Mouse (Mus musculus) forebrain, embryonic 15.5 days (tissue): ENCODE data around the gene Atf7ip. TPM values are rescaled to one million over a fixed set of nuclear protein-coding genes. Genes with fewer than 3 reads are reported as not detected.

Experiments used
- ATAC-seq: fragments of 200-750 bp; cut with Nextera tagmentation; replicated peaks from 2 replicates; pipeline ENCODE4 v1.8.0; 2017; ENCODE audit warnings: mild to moderate bottlenecking, moderate TSS enrichment, moderate library complexity
- H3K27ac ChIP-seq: fragments of 300-500 bp; sonication (generic); replicated peaks from 2 replicates; pipeline ENCODE4 v1.5.1; 2015; ENCODE audit warnings: mild to moderate bottlenecking, inconsistent platforms
- H3K27me3 ChIP-seq: fragments of 300-500 bp; sonication (generic); 2 replicates; pipeline ENCODE4 v1.6.1; 2015; ENCODE audit warnings: inconsistent platforms
- H3K36me3 ChIP-seq: fragments of 300-500 bp; sonication (generic); 2 replicates; pipeline ENCODE4 v1.6.1; 2015; ENCODE audit warnings: mild to moderate bottlenecking, inconsistent platforms
- H3K4me1 ChIP-seq: fragments of 300-500 bp; sonication (generic); 2 replicates; pipeline ENCODE4 v1.6.1; 2015; ENCODE audit warnings: inconsistent platforms
- H3K4me2 ChIP-seq: fragments of 300-500 bp; sonication (generic); replicated peaks from 2 replicates; pipeline ENCODE4 v1.6.1; 2015; ENCODE audit warnings: mild to moderate bottlenecking, inconsistent platforms
- H3K4me3 ChIP-seq: fragments of 300-500 bp; sonication (generic); 2 replicates; pipeline ENCODE4 v1.5.1; 2015; ENCODE audit warnings: mild to moderate bottlenecking, inconsistent platforms
- H3K9ac ChIP-seq: fragments of 300-500 bp; sonication (generic); replicated peaks from 2 replicates; pipeline ENCODE4 v1.6.1; 2015; ENCODE audit warnings: mild to moderate bottlenecking, inconsistent platforms
- H3K9me3 ChIP-seq: fragments of 300-500 bp; sonication (generic); 2 replicates; pipeline ENCODE4 v1.6.1; 2016; ENCODE audit warnings: inconsistent platforms
- WGBS: fragments of 180-500 bp; shearing (Covaris S2); methylation state at CpG from one replicate; pipeline ENCODE4 v1.1.7; 2015; ENCODE audit warnings: mixed read lengths; 5-methylcytosine and 5-hydroxymethylcytosine counted together
- polyA plus RNA-seq: library from polyadenylated mRNA; unstranded; fragments of >200 nt; fragmentation: Nextera tagmentation; extraction: Ambion mirVana; gene quantifications from 2 replicates; pipeline ENCODE4 v1.2.1, GENCODE M21; 2015

Gene Atf7ip
- polyA plus RNA-seq, 1 experiment from 2014 or later: 45.6 TPM

GRCm38 (mm10) chr6:136517221-136517620 is 11.3 kb downstream of the Atf7ip start:
- no peak overlapping the region for H3K9ac ChIP-seq
- H3K4me1 ChIP-seq: peaks cover 6% of the 10 kb centered on the region
- ATAC-seq: no peak

GRCm38 (mm10) chr6:136518537-136519246 is 12.7 kb downstream of the Atf7ip start:
- peak overlapping the region; percentile 70 for H3K9ac ChIP-seq
- peaks cover 7% of the 10 kb centered on the region for H3K36me3 ChIP-seq
- peak overlapping the region; percentile 74 for H3K4me3 ChIP-seq
- no peaks in the 10 kb centered on the region for H3K27me3 ChIP-seq
- peak overlapping the region; percentile 99 for H3K27ac ChIP-seq
- peak overlapping the region; percentile 31 for H3K4me2 ChIP-seq
- no peaks in the 10 kb centered on the region for H3K9me3 ChIP-seq
- H3K4me1 ChIP-seq: peaks cover 9% of the 10 kb centered on the region
- WGBS: under 1% methylated on average over 59 of the region's 59 CpGs
- peak; percentile 98 for ATAC-seq

More at GRCm38 (mm10) chr6:136517221-136517620, 11.3 kb downstream of the Atf7ip start:
- Histone ChIP-seq H3K27me3 (no peaks in the 10 kb centered on the region), H3K9me3 (no peaks in the 10 kb centered on the region), H3K4me2 (no peak overlapping the region), H3K36me3 (no peaks in the 10 kb centered on the region; the same call in 1 of the 2 replicates), H3K27ac (no peak overlapping the region), H3K4me3 (no peak overlapping the region)

GRCm38 (mm10) chr6:136519254-136519653 is 13.3 kb downstream of the Atf7ip start:
- Histone ChIP-seq H3K27ac (peak overlapping the region; percentile 99), H3K4me3 (peak overlapping the region; percentile 74), H3K4me2 (peak overlapping the region; percentile 31), H3K4me1 (peaks cover 9% of the 10 kb centered on the region), H3K9me3 (no peaks in the 10 kb centered on the region), H3K9ac (peak overlapping the region; percentile 70; the same call in 1 of the 2 replicates), H3K27me3 (no peaks in the 10 kb centered on the region), H3K36me3 (peaks cover 7% of the 10 kb centered on the region)
- WGBS: 1% methylated on average over 17 of the region's 17 CpGs
- no peak for ATAC-seq

- Histone ChIP-seq H3K9ac (no peak overlapping the region), H3K4me1 (peaks cover 9% of the 10 kb centered on the region), H3K27ac (no peak overlapping the region), H3K27me3 (no peaks in the 10 kb centered on the region), H3K36me3 (peaks cover 14% of the 10 kb centered on the region), H3K4me2 (no peak overlapping the region; the same call in 1 of the 2 replicates), H3K4me3 (no peak overlapping the region), H3K9me3 (no peaks in the 10 kb centered on the region)
- no peak for ATAC-seq
- WGBS: 69% methylated on average over 2 of the region's 2 CpGs
These were observed 14.4 kb downstream of the Atf7ip start for GRCm38 (mm10) chr6:136520361-136520760.

GRCm38 (mm10) chr6:136521681-136522080 is 15.7 kb downstream of the Atf7ip start:
- Histone ChIP-seq H3K27me3 (no peaks in the 10 kb centered on the region), H3K4me1 (peaks cover 9% of the 10 kb centered on the region), H3K9ac (no peak overlapping the region), H3K27ac (no peak overlapping the region), H3K4me3 (no peak overlapping the region), H3K4me2 (no peak overlapping the region), H3K9me3 (peaks cover 7% of the 10 kb centered on the region; the same call in 1 of the 2 replicates), H3K36me3 (peaks cover 19% of the 10 kb centered on the region)
- no peak for ATAC-seq

- H3K4me1 ChIP-seq: peaks cover 9% of the 10 kb centered on the region
- no peaks in the 10 kb centered on the region for H3K27me3 ChIP-seq
- H3K9me3 ChIP-seq: peaks cover 7% of the 10 kb centered on the region; the same call in 1 of the 2 replicates
- no peak overlapping the region for H3K4me2 ChIP-seq
- H3K4me3 ChIP-seq: no peak overlapping the region
- WGBS: 97% methylated on average over 5 of the region's 5 CpGs
- H3K27ac ChIP-seq: no peak overlapping the region
- peaks cover 19% of the 10 kb centered on the region for H3K36me3 ChIP-seq
- ATAC-seq: no peak
- no peak overlapping the region for H3K9ac ChIP-seq
These were observed 16.7 kb downstream of the Atf7ip start for GRCm38 (mm10) chr6:136522658-136523057.

- WGBS: 91% methylated on average over 4 of the region's 4 CpGs
- Histone ChIP-seq H3K4me2 (no peak overlapping the region), H3K9ac (no peak overlapping the region), H3K27me3 (no peaks in the 10 kb centered on the region), H3K4me3 (no peak overlapping the region), H3K36me3 (peaks cover 19% of the 10 kb centered on the region), H3K4me1 (peaks cover 9% of the 10 kb centered on the region), H3K27ac (no peak overlapping the region), H3K9me3 (peaks cover 7% of the 10 kb centered on the region; the same call in 1 of the 2 replicates)
- ATAC-seq: no peak
These were observed 18.8 kb downstream of the Atf7ip start for GRCm38 (mm10) chr6:136524751-136525150.

GRCm38 (mm10) chr6:136525567-136525966 is 19.6 kb downstream of the Atf7ip start:
- Histone ChIP-seq H3K4me2 (no peak overlapping the region), H3K9me3 (peaks cover 7% of the 10 kb centered on the region; the same call in 1 of the 2 replicates), H3K4me3 (no peak overlapping the region), H3K27me3 (no peaks in the 10 kb centered on the region), H3K4me1 (peaks cover 9% of the 10 kb centered on the region), H3K9ac (no peak overlapping the region), H3K36me3 (peaks cover 19% of the 10 kb centered on the region), H3K27ac (no peak overlapping the region)
- ATAC-seq: no peak
- WGBS: 97% methylated on average over 4 of the region's 4 CpGs

GRCm38 (mm10) chr6:136529156-136529555 is 23.2 kb downstream of the Atf7ip start:
- no peak for ATAC-seq
- H3K9me3 ChIP-seq: peaks cover 7% of the 10 kb centered on the region; the same call in 1 of the 2 replicates
- WGBS: 74% methylated on average over 2 of the region's 2 CpGs
- no peak overlapping the region for H3K4me3 ChIP-seq
- no peak overlapping the region for H3K9ac ChIP-seq
- H3K27ac ChIP-seq: no peak overlapping the region
- no peak overlapping the region for H3K4me2 ChIP-seq
- H3K4me1 ChIP-seq: peaks cover 15% of the 10 kb centered on the region
- peaks cover 12% of the 10 kb centered on the region for H3K36me3 ChIP-seq
- H3K27me3 ChIP-seq: no peaks in the 10 kb centered on the region

GRCm38 (mm10) chr6:136531792-136532230 is 25.8 kb downstream of the Atf7ip start:
- ATAC-seq: no peak
- H3K36me3 ChIP-seq: no peaks in the 10 kb centered on the region
- peak overlapping the region; percentile 90 for H3K27ac ChIP-seq
- peaks cover 36% of the 10 kb centered on the region for H3K4me1 ChIP-seq
- H3K27me3 ChIP-seq: no peaks in the 10 kb centered on the region
- H3K4me3 ChIP-seq: no peak overlapping the region
- H3K4me2 ChIP-seq: no peak overlapping the region
- no peaks in the 10 kb centered on the region for H3K9me3 ChIP-seq
- WGBS: 47% methylated on average over 7 of the region's 7 CpGs
- no peak overlapping the region for H3K9ac ChIP-seq

- WGBS: 11% methylated on average over 7 of the region's 7 CpGs
- peak overlapping the region; percentile 90 for H3K27ac ChIP-seq
- no peaks in the 10 kb centered on the region for H3K9me3 ChIP-seq
- peak overlapping the region; percentile 27 for H3K4me3 ChIP-seq
- peak overlapping the region; percentile 34 for H3K4me2 ChIP-seq
- peak; percentile 94 for ATAC-seq
- no peaks in the 10 kb centered on the region for H3K27me3 ChIP-seq
- peaks cover 37% of the 10 kb centered on the region for H3K4me1 ChIP-seq
- 0 out of 2 replicates have a peak overlapping the region, but pooled peaks have one; percentile 2 for H3K9ac ChIP-seq
- H3K36me3 ChIP-seq: peaks cover 1% of the 10 kb centered on the region; the same call in 1 of the 2 replicates
These were observed 26.7 kb downstream of the Atf7ip start for GRCm38 (mm10) chr6:136532535-136533291.

- Histone ChIP-seq H3K4me2 (peak overlapping the region; percentile 22; the same call in 1 of the 2 replicates), H3K9me3 (no peaks in the 10 kb centered on the region), H3K4me3 (peak overlapping the region; percentile 17; the same call in 1 of the 2 replicates), H3K36me3 (peaks cover 4% of the 10 kb centered on the region; the same call in 1 of the 2 replicates), H3K27me3 (no peaks in the 10 kb centered on the region), H3K9ac (no peak overlapping the region), H3K4me1 (peaks cover 37% of the 10 kb centered on the region), H3K27ac (no peak overlapping the region; the same call in 1 of the 2 replicates)
- ATAC-seq: no peak
- 67% methylated on average over 4 of the region's 4 CpGs for WGBS
These were observed 27.8 kb downstream of the Atf7ip start for GRCm38 (mm10) chr6:136533804-136534203.
